Mouse (Mus musculus) adrenal gland, adult 18-20 months (tissue): ENCODE data around the gene Shank1. TPM values are rescaled to one million over a fixed set of nuclear protein-coding genes. Genes with fewer than 3 reads are reported as not detected.
A peak's percentile ranks its signal among the peaks of the same experiment; 100 is the strongest.
"Not testable (repeated sequence)": the region's sequence is repeated elsewhere in the genome, so short reads cannot be mapped to it uniquely, and the experiment has no call there.

ENCODE experiments used
- DNase-seq, 2 experiments: peaks; one replicate each; pipeline ENCODE4 v3.0.0; 2021 to 2022; ENCODE audit warnings: low spot score in 2 of 2
- long read RNA-seq, 2 experiments: library from polyadenylated mRNA; stranded (forward); transcript quantifications; one replicate each; pipeline ENCODE4 v2.0.0; 2021
- total RNA-seq, 2 experiments: library from RNA; stranded (reverse); gene quantifications; 1 replicate in 1 of 2; 2 replicates in 1 of 2; pipeline ENCODE4 v1.2.3; 2021

The Shank1 gene
- total RNA-seq = 10 to 100 TPM in 1 of 2 experiments, 1 to 10 TPM in 1; 7.7 to 10.0 TPM
- long read RNA-seq, experiment 1 = 0 reads
- long read RNA-seq, experiment 2, partial matches to known transcripts = 0 of 1 reads
- long read RNA-seq, experiment 2, other reads (novel, unspliced or antisense) = 1 of 1 reads

DNA sequence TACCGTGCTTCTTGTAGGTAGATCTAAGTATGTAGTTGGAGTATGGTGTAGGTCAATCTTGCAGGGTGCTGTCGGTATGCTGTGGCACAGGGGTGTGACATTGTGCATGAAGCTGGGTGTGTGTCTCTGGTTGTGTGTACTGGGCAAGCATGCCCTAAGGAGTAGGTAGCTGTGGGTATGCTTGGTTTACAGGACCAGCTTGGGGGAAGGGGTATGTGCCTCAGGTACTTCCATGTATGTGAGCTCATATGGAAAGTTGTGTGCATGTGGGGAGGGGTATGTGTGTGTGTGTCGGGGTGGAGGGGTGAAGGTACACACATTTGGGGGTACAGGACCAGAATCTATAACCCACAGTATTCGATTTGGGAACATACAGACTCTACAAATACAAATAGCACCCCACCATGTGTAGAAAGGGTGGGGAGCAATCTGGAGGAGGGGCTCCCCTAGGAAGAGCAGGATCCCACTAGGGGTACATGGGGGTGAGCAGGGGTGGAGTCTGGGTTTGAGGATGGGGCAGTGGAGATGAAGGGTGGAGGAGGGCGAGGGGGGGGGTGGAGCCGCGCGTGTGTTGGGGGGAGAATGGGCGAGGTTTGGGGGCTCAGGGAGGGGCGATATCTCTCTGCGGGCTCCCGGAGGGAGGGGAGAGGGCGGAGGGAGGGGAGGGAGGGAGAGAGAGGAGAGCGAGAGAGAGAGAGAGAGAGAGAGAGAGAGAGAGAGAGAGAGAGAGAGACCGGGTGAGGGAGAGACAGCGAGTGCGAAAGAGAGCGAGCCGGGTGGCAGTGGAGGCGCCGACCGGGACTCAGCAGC is at the start of gene Shank1:
Gene Shank1 (plus strand): TSS at position 779 of the 810 bp plus-strand sequence.
- no peak for DNase-seq

DNA sequence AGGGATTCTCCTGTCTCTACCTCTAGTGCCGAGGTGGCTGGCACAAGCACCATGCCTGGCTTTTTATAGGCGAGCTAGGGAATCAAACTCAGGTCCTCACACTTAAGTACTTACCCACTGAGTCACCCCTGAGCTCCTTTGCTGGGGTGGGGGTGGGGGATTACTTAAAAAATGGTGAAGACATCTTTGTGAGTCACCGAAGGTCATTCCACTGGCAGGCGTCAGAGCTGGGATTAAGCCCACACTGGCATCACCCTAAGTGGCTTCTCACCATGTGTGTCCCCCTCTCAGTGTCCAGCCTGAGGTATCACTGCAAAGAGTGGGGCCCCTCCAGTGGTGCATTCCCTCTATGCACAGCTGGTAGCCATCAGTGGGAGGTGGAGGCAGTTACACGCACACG is 49.6 kb upstream of the Shank1 start:
- no peak for DNase-seq

DNA sequence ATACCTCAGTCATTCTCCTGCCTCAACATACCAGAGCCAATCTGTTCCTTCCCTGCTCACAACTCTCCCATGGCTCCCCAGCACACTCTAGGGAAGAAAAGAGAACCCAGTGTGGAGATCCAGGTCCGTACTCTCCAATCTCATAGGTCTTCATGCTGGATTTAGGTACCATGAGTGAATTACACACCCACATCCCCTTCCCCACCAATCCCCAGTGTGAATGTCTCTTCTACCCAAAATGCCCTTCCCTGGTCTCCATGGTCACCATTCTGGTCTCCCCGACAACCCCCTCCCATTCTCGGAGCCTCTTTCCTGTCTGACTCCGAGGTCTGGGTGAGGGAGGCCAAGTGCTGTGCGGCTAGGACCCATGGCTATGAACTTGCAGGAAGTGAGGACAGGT is 48.9 kb upstream of the Shank1 start, which contains the start of gene Gm15517:
Gene Gm15517 (plus strand): TSS at position 301 of the 400 bp plus-strand sequence.
- DNase-seq = no peak

GRCm38 (mm10) chr7:44262791-44263643 is 47.0 kb upstream of the Shank1 start:
- peak; percentile 93 to 95 for DNase-seq

DNA sequence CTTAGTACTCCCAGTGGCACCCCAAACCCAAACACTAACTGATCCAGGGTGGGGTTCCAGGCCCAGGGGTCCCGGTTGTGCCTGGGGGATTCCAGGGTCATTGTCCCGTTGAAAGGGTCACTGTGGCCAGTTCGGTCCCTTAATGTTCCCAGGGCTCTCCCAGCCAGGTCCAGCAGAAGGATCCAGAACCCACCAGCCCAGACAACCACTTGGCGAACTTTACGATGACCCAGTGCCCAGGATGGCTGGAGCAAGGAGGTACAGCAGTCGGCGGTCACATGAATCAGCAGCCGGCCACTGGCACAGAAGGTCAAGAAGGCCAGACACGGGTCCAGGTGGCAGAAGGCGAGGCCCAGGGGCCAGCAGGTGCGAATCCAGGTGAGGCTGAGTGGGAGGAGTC is 41.9 kb upstream of the Shank1 start:
- DNase-seq = no peak

DNA sequence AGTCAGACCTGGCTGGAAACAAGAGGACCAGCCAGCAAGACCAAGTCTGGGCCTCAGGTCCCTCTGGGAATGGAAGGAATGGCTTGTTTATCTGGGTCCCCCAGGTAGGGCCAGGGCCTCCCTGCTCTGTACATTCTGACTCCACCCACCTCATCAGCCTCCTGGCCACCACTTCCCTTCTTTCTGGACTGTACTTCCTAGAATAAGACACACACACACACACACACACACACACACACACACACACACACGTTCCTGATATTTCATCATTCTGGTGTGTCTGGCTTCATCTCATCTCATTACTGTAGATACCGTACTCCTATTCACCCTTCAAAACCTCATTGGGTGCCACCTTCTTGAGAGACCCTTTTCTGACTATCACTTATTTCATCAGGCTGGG is 40.7 kb upstream of the Shank1 start:
- no peak for DNase-seq

GRCm38 (mm10) chr7:44271309-44271708 is 38.7 kb upstream of the Shank1 start:
- no peak for DNase-seq

- DNase-seq = no peak
Observed at GRCm38 (mm10) chr7:44272546-44272945, 37.5 kb upstream of the Shank1 start.

DNA sequence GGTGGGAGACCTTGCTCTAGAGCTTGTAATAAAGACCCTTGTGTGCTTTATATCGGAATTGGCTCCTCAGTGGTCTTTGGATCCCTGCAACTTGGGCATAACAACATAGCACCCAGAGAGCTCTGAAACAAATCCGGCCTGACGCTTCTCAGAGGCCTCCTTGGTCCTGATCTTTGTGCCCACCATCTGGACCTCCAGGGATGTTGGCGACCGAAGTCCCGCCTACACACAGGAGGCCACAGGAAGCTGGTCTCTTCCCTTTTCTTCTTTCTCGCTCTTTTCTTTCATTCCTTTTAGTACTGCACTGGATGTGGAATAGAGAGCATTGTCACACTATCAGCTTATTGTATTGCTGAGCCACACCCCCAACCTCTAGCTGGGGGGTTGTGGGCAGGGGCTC is 36.6 kb upstream of the Shank1 start:
- no peak for DNase-seq

DNA sequence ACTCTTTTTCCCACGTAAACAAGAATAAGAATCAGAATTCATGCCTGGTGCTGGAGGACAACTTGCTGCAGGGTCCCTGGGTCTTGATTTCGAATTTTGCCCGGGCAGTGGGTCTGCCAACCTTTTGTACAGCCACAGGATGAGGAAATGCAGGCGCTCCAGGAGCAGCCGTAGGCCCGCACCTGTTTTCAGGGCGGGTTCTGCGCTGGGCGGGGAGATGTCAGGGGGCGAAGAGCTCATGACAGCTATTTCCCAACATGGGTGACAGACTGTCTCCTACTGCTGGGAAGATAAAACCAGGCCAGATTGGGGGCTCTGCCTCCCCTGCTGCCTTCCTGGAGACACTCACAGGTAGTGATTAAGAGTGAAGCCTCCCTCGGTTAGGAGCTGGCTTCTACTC is 36.0 kb upstream of the Shank1 start:
- DNase-seq = no peak

GRCm38 (mm10) chr7:44275546-44275945 is 34.5 kb upstream of the Shank1 start:
- DNase-seq = no peak

DNA sequence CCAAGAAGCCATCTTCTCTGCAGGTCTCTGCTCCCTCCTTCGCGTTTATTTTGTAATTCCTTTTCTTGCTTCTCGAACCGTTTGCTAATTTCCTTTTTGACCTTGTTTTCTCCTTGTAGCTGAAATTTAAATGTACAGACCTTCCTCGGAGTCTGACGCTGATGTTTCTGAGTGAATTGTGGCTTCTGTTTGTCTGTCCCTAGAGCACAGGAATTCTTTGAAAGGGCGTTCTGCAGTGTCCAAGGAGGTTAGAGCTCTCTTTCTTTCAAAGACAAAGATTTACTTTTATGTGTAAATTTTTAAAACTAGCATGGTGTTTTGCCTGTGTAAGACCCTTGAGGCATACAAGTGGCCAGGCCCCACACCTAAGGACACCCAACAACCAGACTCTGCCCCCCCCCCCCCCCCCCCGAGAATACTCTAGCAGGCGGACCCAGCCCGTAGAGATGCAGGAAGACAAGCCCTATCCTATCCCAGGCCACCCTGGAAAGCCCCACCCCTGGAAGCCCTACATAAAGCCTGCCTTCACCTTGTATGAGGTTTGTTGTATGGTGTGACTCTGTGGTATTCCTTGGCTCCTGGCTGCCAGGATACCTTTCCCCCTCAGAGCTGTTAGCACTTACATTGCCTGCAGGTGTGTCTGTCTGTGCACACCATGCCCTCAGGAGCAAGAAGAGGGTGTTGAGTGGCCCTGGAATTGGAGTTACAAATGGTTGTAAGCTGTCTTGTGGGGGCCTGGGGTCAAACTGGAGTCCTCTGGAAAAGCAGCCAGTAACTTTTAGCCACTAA is 33.4 kb upstream of the Shank1 start:
- DNase-seq = no peak

DNA sequence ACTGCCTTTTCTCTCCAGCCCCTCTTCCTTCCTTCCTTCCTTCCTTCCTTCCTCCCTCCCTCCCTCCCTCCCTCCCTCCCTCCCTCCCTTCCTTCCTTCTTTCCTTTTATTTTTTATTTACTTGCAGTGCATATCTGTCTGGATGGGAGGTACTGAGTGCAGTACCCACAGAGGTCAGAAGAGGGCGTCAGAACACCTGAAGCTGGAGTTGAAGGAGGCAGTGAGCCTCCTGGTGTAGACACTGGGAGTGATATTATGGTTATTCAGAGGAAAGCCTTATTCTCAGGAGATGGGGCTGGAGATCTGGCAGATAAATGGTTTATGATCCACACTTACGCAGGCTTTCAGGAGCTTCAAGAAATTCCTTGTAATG is 32.8 kb upstream of the Shank1 start:
- no peak for DNase-seq

DNA sequence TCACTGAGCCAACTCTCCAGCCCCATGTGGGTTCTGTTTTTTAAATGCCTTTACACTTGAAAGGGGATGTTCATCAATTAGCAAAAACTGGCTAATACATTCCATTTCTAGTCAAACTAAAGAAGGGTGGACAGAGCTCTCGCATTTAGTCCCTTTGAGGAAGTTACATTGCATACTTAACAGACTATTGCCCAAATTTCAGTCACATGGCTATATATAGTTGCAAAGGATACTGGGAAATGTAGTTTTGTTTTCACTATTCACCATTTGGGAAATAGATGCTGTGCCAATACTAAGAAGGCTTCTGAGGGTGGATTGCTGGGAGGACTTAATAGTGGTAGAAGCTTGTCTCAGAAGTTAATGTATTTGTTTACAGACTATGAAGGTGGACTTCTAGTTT is 29.1 kb upstream of the Shank1 start:
- no peak for DNase-seq

- DNase-seq = no peak
Observed at GRCm38 (mm10) chr7:44281586-44281985, 28.5 kb upstream of the Shank1 start.

DNA sequence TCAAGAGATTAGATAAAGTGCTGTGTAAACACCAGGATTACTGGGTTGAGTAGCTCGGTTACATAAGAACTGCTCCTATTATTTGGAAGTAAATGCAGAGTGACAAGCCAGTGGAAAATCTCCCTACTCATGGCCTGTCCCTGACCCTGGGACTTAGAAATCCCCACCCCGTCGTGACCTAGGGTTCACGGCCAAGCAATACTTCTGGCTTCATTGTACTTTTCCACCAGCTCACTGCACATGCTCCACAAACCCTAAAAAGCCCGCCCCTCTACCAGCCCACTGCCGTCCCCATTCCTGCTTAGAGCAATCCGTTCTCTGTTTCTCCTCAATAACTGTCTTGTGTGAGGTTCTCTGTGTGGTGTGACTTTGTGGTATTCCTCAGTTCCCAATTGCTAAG is 22.3 kb upstream of the Shank1 start:
- DNase-seq = no peak

DNA sequence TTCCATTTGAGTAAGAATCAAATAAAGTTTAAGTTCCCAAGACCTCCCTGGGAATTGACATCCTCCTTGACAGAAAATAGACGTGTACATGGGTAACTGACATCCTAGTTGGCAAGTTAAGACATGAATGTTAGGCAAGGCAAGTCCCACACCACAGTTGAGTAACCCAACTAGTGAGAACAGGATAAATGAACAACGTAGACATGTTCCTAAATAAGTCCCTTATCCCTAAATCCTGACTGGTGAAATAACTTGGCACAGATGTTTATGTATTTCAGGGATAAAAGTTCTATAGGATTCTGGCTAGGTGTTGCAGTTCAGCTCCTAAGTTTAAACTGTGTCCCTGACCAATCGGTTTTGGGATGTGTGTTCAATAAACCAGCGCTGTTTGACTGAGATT is 19.1 kb upstream of the Shank1 start:
- no peak for DNase-seq

- DNase-seq = no peak
Observed at GRCm38 (mm10) chr7:44291418-44291817, 18.6 kb upstream of the Shank1 start.

GRCm38 (mm10) chr7:44297501-44297900 is 12.6 kb upstream of the Shank1 start:
- not testable (repeated sequence) for DNase-seq

GRCm38 (mm10) chr7:44303346-44304340 is 6.4 kb upstream of the Shank1 start:
- no peak for DNase-seq
